Mouse (Mus musculus) lung, adult 2 months (tissue): ENCODE results near the gene Gsta2.

Experiments used
- CTCF ChIP-seq: fragments of 200-500 bp; IDR thresholded peaks from 2 replicates; pipeline ENCODE4 v1.5.1; 2011; ENCODE audit warnings: mild to moderate bottlenecking, low read length, control low read depth; ENCODE audit not compliant: insufficient read depth
- POLR2A ChIP-seq: fragments of 200-500 bp; IDR thresholded peaks from 2 replicates; pipeline ENCODE4 v1.6.1; 2011; ENCODE audit warnings: low read depth, mild to moderate bottlenecking, control low read depth, low read length, borderline replicate concordance; ENCODE audit errors: extremely low read depth

DNA sequence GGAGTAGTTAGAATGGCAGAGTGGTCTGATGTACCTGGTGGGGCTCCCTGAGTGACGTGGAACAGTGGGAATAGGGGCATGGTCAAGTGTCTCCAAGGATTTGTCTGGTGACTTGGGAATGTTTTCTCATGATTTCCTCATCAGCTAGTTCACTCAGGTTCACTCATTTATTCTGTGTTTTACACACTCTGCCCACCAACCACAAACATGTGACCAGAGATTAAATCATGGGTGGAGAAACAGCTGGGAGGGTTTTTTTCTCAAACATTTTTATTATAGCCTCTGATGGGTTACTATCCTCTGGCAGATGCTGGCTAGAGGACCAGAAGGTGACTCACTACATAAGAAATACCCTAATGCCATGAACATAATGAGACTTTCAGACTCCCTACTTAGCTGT, 57.4 kb downstream of the Gsta2 start:
- TF ChIP-seq POLR2A, result no peak
- TF ChIP-seq CTCF, result no peak
